Mouse (Mus musculus) ES-Bruce4 (cell line): Measurements from ENCODE around the gene Fam81a. TPM values are rescaled to one million over a fixed set of nuclear protein-coding genes. Genes with fewer than 3 reads are reported as not detected.
A peak's percentile ranks its signal among the peaks of the same experiment; 100 is the strongest.

Experiments used
- H3K27ac ChIP-seq: 2 replicates; pipeline ENCODE4 v1.5.1; 2012; ENCODE audit warnings: low read length, inconsistent platforms; ENCODE audit not compliant: insufficient read depth
- H3K27me3 ChIP-seq: 2 replicates; pipeline ENCODE4 v1.6.1; 2012; ENCODE audit warnings: mild to moderate bottlenecking, low read length, inconsistent platforms; ENCODE audit not compliant: control insufficient read depth, poor library complexity, insufficient read depth, severe bottlenecking
- H3K36me3 ChIP-seq: 2 replicates; pipeline ENCODE4 v1.6.1; 2012; ENCODE audit warnings: inconsistent platforms, mild to moderate bottlenecking, low read length, moderate library complexity; ENCODE audit not compliant: control insufficient read depth, poor library complexity, insufficient read depth, severe bottlenecking
- H3K4me1 ChIP-seq: one replicate; pipeline ENCODE4 v1.8.1; 2011; ENCODE audit warnings: low read length; ENCODE audit not compliant: control insufficient read depth, insufficient read depth
- H3K4me3 ChIP-seq: 2 replicates; pipeline ENCODE4 v1.5.1; 2011; ENCODE audit warnings: low read depth, mild to moderate bottlenecking, low read length
- H3K9ac ChIP-seq: 2 replicates; pipeline ENCODE4 v1.6.1; 2012; ENCODE audit warnings: low read depth, mild to moderate bottlenecking, inconsistent platforms; ENCODE audit not compliant: poor library complexity, severe bottlenecking
- H3K9me3 ChIP-seq: replicated peaks from 2 replicates; pipeline ENCODE4 v1.6.1; 2012; ENCODE audit warnings: mild to moderate bottlenecking, low read length, inconsistent platforms; ENCODE audit not compliant: control insufficient read depth, poor library complexity, insufficient read depth, severe bottlenecking
- CTCF ChIP-seq: IDR thresholded peaks from one replicate; pipeline ENCODE4 v1.8.1; 2011; ENCODE audit warnings: low read depth, low read length
- EP300 ChIP-seq: IDR thresholded peaks from 2 replicates; pipeline ENCODE4 v1.6.1; 2011; ENCODE audit warnings: low read depth, low read length; ENCODE audit not compliant: insufficient read depth
- POLR2A ChIP-seq: IDR thresholded peaks from one replicate; pipeline ENCODE4 v1.8.1; 2011; ENCODE audit warnings: low read length; ENCODE audit not compliant: insufficient read depth
- polyA plus RNA-seq: library from polyadenylated mRNA; stranded (reverse); fragments of >200 nt; gene quantifications from 2 replicates; pipeline ENCODE4 v1.2.4, GENCODE M21; 2011; ENCODE audit warnings: low read depth; ENCODE audit not compliant: missing spikeins, insufficient read depth, insufficient read length

The Fam81a gene
- polyA plus RNA-seq, 1 experiment = 8.3 TPM

DNA sequence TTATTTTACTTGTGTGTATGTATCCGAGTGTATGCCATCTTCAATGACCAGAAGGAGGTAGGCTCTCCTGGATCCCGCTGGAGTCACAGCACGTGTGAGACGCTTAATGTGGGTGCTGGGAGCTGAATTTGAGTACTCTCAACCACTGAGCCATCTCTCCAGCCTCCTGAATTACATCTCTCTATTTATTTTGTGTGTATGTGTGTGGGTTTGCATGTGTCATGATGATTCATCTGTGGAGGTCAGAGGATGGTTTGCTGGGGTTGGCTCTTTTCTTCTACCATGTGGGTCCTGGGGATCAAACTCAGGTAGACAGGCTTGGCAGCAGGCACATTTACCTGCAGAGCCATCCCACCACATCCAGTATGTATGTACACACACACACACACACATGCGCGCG, 60.6 kb downstream of the Fam81a start:
- TF ChIP-seq EP300 = no peak
- TF ChIP-seq CTCF = no peak
- Histone ChIP-seq H3K4me1 (peaks cover 2% of the 10 kb centered on the region), H3K27me3 (no peaks in the 10 kb centered on the region), H3K27ac (peak overlapping the region; percentile 30; the same call in 1 of the 2 replicates), H3K9me3 (no peaks in the 10 kb centered on the region), H3K9ac (no peak overlapping the region), H3K4me3 (no peak overlapping the region), H3K36me3 (no peaks in the 10 kb centered on the region)

DNA sequence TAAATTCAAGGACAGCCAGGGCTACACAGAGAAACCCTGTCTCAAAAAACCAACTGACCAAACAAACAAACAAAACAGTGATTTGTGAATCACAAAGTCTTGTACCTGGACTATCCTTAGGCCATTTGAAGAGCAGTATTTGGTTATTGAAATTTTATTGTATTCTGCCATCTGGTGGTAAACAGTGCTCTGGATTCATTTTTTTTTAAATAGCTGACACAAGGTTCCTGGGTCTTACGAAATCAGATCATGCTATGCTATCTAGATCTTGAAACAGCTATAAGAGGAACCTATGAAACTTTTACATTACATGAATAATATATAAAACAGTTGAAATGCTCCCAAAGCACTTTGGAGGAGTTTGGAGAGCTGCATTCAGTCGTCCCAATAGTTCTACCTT, 61.4 kb downstream of the Fam81a start:
- no peak overlapping the region for H3K4me3 ChIP-seq
- H3K36me3 ChIP-seq = no peaks in the 10 kb centered on the region
- H3K27me3 ChIP-seq = no peaks in the 10 kb centered on the region
- H3K9me3 ChIP-seq = no peaks in the 10 kb centered on the region
- TF ChIP-seq POLR2A = no peak
- no peak for TF ChIP-seq EP300
- no peak for TF ChIP-seq CTCF
- peaks cover 2% of the 10 kb centered on the region for H3K4me1 ChIP-seq
- H3K27ac ChIP-seq = no peak overlapping the region
- no peak overlapping the region for H3K9ac ChIP-seq

DNA sequence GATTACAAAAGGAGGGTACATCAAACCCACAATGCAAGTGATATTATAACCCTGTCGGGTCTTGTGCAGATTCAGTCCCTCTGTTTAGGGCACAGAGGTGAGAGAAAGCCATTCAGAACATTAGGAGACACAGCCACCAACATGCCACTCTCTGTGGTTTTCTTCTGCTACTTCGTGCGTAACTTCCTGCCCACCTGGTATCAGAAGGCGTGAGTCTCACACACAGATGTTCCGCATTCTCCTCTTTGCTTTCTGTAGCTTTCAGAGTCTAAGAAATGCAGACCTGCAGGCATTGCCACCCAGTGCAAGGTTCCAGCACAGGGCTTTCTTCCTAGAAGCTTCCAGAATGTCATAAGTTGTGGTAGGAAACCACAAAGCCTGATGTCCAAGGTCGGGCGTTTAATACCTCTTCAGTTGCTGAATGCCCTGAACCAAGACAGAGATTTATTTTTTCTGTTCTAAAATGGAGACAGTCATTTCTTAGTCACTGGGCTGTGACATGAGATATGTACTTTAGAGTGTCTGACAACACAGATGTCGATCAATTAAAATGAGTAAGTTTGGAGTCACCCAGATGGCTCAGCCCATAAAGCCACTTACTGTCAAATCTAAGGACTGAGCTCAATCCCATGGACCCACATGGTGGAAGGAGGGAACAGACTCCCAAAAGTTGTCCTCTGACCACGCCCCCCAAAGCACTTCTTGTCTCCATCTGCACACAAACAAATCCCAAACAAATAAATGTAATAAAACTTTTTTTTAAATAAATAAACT, 62.1 kb downstream of the Fam81a start:
- H3K9me3 ChIP-seq = no peaks in the 10 kb centered on the region
- no peak overlapping the region for H3K27ac ChIP-seq
- TF ChIP-seq EP300 = no peak
- no peak overlapping the region for H3K9ac ChIP-seq
- no peak overlapping the region for H3K4me3 ChIP-seq
- H3K27me3 ChIP-seq = no peaks in the 10 kb centered on the region
- H3K36me3 ChIP-seq = no peaks in the 10 kb centered on the region
- H3K4me1 ChIP-seq = peaks cover 2% of the 10 kb centered on the region

DNA sequence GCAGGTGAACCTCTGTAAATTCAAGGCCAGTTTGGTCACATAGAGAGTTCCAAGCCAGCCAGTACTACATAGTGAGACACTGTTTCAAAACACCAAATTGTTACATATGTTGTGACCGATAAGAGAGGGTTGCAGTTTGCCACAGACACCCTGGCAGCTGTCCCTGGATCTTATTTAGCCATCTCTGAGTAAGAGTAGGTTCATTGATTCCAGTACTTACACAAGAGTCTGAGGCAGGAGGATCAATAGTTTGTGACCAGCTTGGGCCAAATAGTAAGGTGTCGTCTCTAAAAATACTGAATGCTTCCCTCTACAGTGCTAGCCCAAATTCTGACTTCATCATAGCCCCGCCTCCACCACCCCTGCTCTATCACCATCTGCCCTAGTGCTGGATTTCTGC, 64.3 kb downstream of the Fam81a start:
- H3K27me3 ChIP-seq = no peaks in the 10 kb centered on the region
- H3K4me3 ChIP-seq = no peak overlapping the region
- H3K9ac ChIP-seq = no peak overlapping the region
- H3K36me3 ChIP-seq = no peaks in the 10 kb centered on the region
- TF ChIP-seq CTCF (no peak), EP300 (no peak), POLR2A (no peak)
- H3K9me3 ChIP-seq = no peaks in the 10 kb centered on the region
- peaks cover 4% of the 10 kb centered on the region for H3K4me1 ChIP-seq
- no peak overlapping the region for H3K27ac ChIP-seq

DNA sequence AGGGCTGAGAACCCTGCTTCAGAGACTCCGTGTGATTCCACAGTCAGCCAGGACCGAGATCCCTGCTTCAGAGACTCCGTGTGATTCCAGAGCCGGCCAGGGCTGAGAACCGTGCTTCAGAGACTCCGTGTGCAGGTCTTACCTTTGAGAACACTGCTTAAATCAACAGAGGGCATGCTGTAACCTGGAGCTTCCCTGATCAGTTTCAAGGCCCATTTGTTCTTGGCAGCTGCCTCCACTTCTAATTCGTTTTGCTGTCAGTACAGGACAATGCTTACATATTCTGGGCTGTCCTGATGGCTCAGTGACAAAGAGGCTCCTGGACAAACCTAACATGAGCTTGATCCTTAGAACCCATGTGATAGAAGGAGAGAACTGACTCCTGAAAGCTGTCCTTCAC, 65.2 kb downstream of the Fam81a start:
- TF ChIP-seq CTCF (no peak), EP300 (no peak), POLR2A (no peak)
- H3K4me3 ChIP-seq = no peak overlapping the region
- H3K27me3 ChIP-seq = no peaks in the 10 kb centered on the region
- H3K36me3 ChIP-seq = no peaks in the 10 kb centered on the region
- H3K4me1 ChIP-seq = peaks cover 6% of the 10 kb centered on the region
- no peaks in the 10 kb centered on the region for H3K9me3 ChIP-seq
- H3K9ac ChIP-seq = no peak overlapping the region
- no peak overlapping the region for H3K27ac ChIP-seq

DNA sequence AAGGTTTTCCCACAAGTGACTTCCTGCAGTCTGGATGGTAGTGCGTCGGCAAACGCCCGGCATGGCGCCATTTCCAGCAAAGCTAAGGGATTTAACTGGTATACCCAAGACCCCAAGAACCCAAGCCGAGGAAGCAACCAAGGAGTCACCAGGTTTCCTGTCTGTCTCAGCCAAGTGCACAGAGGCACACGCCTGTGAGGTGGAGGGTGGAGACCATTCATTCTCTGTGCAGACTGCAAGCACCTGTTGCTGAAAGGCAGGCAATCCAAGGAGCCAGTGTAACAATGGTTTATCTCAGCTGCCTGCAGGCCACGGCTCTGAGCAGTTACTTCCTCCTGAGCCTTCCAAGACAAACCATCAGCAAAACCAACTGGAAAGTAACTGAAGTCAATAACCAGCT, 70.0 kb downstream of the Fam81a start:
- Histone ChIP-seq H3K27me3 (no peaks in the 10 kb centered on the region), H3K4me1 (peaks cover 4% of the 10 kb centered on the region), H3K27ac (no peak overlapping the region), H3K9ac (no peak overlapping the region), H3K36me3 (no peaks in the 10 kb centered on the region), H3K4me3 (no peak overlapping the region), H3K9me3 (no peaks in the 10 kb centered on the region)
- no peak for TF ChIP-seq POLR2A
- peak; percentile 63; the same call in 1 of the 2 replicates for TF ChIP-seq EP300
- no peak for TF ChIP-seq CTCF
